Mouse (Mus musculus) frontal cortex, postnatal 14 days (tissue): ENCODE data around the gene Dqx1.

Source experiments
- DNase-seq, 2 experiments: peaks; one replicate each; pipeline ENCODE4 v3.0.0; 2022; ENCODE audit warnings: low spot score in 2 of 2

Gene Dqx1

DNA sequence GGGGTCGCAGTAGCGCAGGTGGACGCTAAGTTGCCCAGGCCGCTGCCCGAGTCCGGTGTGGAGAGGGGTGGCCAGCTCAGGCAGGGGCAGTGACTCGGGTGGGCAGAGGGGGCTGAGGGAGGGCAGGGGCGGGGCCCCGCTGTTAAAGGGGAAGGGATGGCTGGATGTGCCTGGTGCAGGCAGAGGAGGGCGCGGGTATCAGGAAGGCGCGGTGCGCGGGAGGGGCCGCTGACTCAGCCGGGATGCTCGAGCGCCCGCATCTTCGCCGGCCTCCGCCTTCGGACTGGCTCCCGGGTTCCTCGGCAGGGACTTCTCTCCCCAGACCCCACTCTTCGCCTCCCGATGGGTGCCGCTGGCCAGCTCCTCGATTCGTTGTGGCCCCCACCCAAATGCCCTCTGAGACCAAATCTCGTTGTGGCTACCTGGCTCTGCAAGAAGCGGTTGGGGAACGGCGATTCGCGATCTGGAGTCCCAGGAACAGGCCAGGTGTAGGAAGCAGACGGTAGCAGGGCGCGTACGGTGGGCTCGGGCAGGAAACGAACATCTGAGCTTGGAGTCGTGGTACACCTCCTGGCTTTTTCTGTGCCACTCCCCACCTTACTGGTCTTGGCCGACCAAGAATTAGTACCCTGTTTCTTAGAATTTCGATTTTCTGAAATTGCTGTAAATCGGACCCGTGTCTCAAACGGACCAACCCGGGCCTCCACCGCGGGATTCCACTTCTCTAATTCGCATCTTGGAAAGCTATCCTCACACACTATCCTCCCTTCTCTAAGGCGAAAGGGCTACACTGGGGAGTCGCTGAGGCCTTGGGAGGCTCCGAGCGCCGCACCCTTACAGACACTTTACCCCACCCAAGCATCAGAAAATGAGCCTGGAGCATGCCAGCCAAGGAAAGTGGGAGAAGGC lies 12.9 kb downstream of the Dqx1 start:
- DNase-seq = no peak

DNA sequence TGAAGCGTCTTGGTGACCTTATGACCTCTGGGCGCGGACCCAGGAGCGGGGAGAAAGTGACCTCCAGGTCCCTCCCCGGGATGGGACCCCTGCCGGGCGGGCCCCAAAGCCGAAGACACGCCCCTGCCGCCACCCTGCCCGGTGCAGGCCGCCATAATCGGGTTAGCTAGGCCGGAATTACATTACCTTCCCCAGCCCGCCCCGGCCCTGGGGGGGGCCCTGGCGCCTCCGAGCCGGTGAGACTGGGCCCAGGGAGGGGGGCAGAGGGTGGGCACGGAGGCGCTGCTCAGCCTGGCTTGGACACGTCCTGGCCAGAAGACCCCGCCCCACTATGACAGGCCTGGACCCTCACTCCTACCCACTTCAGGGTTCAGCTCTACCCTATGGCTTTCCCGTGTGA lies 13.6 kb downstream of the Dqx1 start:
- DNase-seq = no peak

GRCm38 (mm10) chr6:83074979-83075378 lies 17.3 kb downstream of the Dqx1 start:
- DNase-seq = no peak

DNA sequence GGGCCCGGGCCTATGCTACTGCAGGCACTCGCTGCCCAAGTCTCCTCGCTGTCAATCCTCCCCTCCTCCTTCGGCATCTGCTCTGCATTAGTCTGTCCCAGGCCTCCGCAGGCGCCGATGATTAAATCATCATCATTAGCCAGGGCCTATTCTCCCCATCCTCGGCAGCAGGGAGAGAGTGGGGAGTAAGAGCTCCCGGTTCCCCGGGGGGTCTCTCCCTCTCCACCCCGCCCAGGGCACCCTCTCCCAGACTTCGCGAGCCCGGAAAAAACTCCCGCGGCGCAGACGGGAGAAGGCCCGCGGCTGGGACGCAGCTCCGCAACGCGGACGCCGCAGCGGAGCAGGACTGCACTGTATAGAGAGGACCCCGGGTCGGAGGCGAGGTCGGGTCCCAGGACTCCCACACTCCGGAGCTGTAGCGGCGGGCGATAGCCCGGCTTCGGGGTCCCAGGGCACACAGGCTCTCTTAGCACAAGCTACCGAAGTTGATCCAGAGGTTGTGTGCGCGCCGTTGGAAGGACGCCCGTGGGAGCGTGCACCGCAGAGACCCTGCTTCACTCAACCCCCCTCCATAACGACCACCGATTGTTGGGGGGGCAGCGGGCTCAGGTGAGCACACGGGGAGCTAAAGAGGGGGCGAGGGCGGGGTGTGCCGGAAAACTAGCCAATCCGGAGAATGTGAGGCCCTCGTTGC lies 20.1 kb downstream of the Dqx1 start, which contains the start of gene Pcgf1:
Pcgf1 (plus strand) TSS at position 240 of the 694 bp plus-strand sequence.
- peak in 1 of 2 experiments; percentile 41 for DNase-seq

- peak; percentile 96 to 100 for DNase-seq
These were observed 20.7 kb downstream of the Dqx1 start for GRCm38 (mm10) chr6:83078324-83078858.

GRCm38 (mm10) chr6:83080210-83080609 lies 22.6 kb downstream of the Dqx1 start:
- DNase-seq = no peak

GRCm38 (mm10) chr6:83083497-83083896 lies 25.9 kb downstream of the Dqx1 start:
- DNase-seq = no peak

DNA sequence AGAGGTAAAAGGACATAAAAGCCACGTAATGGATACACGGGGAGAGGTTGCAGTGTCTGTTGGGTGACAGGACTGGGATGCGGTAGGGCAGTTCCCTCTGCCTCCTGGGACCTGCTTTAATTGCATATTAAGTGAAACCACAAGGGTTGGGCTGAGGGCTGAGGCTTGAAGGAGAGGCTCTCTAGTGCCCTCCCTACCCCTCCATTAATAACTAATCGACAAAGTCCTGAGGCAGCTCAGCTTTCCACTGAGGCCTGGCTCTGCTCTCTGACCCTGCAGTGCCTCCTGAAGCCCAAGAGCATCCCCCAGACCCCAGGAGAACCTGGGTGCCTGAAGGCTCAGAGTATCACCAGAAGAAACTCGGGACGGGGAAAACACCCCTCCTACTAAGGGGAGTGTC lies 26.8 kb downstream of the Dqx1 start:
- no peak for DNase-seq

- no peak for DNase-seq
These were observed 28.7 kb downstream of the Dqx1 start, which contains the start of gene Lbx2 for GRCm38 (mm10) chr6:83086121-83087035. Gene Lbx2 (plus strand): TSS chr6:83086367.

DNA sequence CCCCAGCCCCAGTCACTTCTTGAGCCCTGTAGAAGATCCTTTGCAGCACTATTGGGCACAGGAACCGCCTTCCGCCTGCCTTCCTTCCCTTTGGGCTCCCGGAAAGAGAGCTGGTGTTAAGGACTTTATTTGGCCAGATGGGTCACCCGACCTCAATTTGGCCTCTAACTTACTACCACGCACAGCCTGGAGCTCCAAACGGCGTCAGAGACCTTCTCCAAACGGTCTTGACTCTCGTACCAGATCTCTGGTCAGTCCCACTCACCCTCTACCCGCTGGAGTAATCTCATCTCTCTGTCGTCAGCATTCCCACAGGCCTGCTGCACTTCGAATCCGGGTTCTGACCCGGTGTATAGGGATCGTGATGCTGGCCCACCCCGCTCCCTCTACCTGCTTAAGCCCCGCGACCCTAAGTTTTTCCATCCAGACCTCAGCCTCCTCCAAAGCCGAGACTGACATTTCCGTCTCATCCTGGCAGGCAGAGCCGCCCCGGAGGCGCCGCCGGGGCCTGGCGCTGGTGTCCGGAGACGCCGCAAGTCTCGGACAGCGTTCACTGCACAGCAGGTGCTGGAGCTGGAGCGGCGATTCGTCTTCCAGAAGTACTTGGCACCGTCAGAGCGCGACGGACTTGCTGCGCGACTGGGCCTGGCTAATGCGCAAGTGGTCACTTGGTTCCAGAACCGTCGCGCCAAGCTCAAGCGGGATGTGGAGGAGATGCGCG lies 29.7 kb downstream of the Dqx1 start:
- no peak for DNase-seq

GRCm38 (mm10) chr6:83087926-83088260 lies 30.2 kb downstream of the Dqx1 start:
- no peak for DNase-seq

DNA sequence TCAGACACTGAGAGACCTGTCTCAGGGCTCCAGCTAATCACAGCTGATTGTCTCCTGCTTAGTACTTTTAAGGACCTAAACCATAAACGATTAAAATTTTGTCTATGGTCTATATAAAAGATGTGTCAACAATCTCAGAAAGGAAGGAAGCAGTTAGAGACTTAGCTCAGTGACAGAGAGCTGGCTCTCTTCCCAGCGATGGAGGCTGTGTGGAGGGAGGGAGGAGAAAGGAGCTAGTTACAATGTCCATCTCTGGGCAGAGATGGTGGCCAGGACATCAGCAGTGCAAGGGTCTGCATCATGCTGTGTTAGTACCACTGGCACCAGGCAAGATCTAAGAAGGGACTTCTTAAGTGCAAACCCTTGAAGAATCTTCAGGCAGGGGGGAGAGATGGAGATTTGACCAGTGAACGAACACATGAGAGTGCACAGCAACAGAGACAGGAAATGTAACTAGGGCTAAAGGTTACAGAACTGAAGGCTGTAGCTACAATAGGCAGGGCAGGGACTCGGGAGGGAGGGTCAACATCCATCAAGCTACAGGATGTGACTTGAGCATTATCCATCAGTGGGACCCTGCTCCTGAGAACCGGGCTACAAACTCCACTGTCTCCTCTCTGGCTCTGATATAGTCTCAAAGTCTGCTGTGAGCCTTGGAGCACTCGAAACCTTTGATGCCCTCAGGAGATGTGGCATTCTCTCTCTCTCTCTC lies 34.9 kb downstream of the Dqx1 start:
- DNase-seq = no peak

GRCm38 (mm10) chr6:83095968-83096367 lies 38.3 kb downstream of the Dqx1 start:
- DNase-seq = no peak

GRCm38 (mm10) chr6:83098411-83098810 lies 40.8 kb downstream of the Dqx1 start:
- no peak for DNase-seq

- peak; percentile 84 to 87 for DNase-seq
These were observed 43.7 kb downstream of the Dqx1 start, which contains the start of the genes Ccdc142 and Gm42688 for GRCm38 (mm10) chr6:83101316-83101687. Gene Ccdc142 (plus strand): TSS chr6:83101601. Gene Gm42688 (plus strand): TSS chr6:83101617.

DNA sequence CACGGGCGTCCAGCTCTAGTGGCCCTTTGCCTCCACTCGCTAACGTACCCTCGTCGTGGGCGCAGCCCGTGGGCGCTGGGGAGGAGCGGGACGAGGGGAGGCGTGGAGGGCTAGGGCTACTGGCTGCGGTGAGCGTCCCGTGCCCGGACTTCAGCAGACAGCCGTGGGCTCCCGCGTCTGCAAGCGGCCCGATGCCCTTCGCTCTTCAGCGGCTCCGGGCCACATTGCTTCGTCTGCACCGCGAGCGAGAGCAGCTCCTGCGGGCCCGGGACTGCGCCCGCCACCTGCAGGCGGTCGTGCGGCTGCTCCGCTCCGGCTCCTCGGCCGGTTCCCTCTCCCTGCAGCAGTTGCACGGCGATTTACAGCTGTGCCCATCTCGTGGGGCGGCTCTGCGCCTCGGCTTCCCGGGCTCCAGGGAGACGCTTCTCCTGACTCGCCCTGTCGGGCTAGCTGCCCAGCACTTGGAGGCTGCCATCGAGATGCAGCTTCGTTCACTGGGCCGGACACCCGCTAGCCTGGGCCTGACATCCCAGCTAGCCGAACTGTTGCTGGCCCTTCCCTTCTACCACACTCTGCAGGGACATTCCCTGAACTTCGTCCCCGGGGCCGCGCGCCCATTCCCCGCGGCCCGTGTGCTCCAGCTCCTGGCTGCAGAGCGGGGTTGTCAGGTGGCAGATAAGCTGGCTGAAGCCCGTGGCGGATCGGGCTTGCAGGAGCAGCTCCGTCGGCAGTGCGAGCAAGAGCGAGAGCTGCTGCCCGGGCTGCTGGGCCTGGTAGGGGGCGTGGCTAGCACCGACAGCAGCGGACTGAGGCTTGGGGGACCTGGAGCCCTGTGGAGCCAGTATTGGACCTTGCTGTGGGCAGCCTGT lies 44.3 kb downstream of the Dqx1 start:
- no peak for DNase-seq

GRCm38 (mm10) chr6:83103130-83103650 lies 45.5 kb downstream of the Dqx1 start:
- DNase-seq = no peak

DNA sequence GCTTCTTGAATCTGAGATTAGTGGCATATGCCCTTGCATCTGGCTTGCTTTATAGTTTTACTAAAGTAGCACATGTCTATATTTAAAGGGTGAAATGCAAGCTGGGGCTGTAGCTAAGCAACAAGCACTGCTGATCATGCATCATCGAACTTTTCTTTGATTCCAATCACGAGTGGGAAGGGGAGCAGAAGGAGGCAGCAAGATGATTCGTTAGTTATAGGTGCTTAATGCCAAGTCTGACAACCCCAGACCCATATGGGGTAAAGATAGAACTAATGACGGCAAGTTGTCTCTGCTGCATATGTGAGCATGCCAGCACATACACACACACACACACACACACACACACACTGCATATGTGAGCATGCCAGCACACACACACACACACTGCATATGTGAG lies 46.5 kb downstream of the Dqx1 start:
- no peak for DNase-seq
